Mouse (Mus musculus) embryonic facial prominence, embryonic 10.5 days (tissue): ENCODE results near the gene Nxn. TPM values are rescaled to one million over a fixed set of nuclear protein-coding genes. Genes with fewer than 3 reads are reported as not detected.
A peak's percentile ranks its signal among the peaks of the same experiment; 100 is the strongest.

Experiments
- DNase-seq: peaks from one replicate; pipeline ENCODE4 v3.0.0-alpha.2; 2017; ENCODE audit warnings: low spot score
- H3K27ac ChIP-seq: fragments of 300-500 bp; sonication (generic); replicated peaks from 2 replicates; pipeline ENCODE4 v1.5.1; 2016; ENCODE audit warnings: mild to moderate bottlenecking
- H3K27me3 ChIP-seq: fragments of 300-500 bp; sonication (generic); replicated peaks from 2 replicates; pipeline ENCODE4 v1.6.1; 2016; ENCODE audit warnings: low read depth, mild to moderate bottlenecking; ENCODE audit not compliant: poor library complexity, severe bottlenecking
- H3K36me3 ChIP-seq: fragments of 300-500 bp; sonication (generic); replicated peaks from 2 replicates; pipeline ENCODE4 v1.6.1; 2016; ENCODE audit warnings: mild to moderate bottlenecking, moderate library complexity
- H3K4me1 ChIP-seq: fragments of 300-500 bp; sonication (generic); 2 replicates; pipeline ENCODE4 v1.6.1; 2016
- H3K4me3 ChIP-seq: fragments of 300-500 bp; sonication (generic); 2 replicates; pipeline ENCODE4 v1.5.1; 2016; ENCODE audit warnings: mild to moderate bottlenecking, moderate library complexity
- H3K9me3 ChIP-seq: fragments of 300-500 bp; sonication (generic); 2 replicates; pipeline ENCODE4 v1.6.1; 2016; ENCODE audit warnings: mild to moderate bottlenecking
- WGBS: fragments of 180-500 bp; shearing (Covaris S2); methylation state at CpG from one replicate; pipeline ENCODE4 v1.1.7; 2016; 5-methylcytosine and 5-hydroxymethylcytosine counted together
- polyA plus RNA-seq: library from polyadenylated mRNA; unstranded; fragments of >200 nt; fragmentation: Nextera tagmentation; extraction: Ambion mirVana; gene quantifications from 2 replicates; pipeline ENCODE4 v1.2.1, GENCODE M21; 2016

Nxn gene
- polyA plus RNA-seq, 1 experiment from 2014 or later, result 42.0 TPM

GRCm38 (mm10) chr11:76258511-76258910 lies 140.4 kb downstream of the Nxn start:
- DNase-seq, result no peak
- Histone ChIP-seq H3K4me1 (peaks cover 93% of the 10 kb centered on the region), H3K27me3 (peaks cover 2% of the 10 kb centered on the region; the same call in 1 of the 2 replicates), H3K9me3 (no peaks in the 10 kb centered on the region), H3K4me3 (no peak overlapping the region), H3K27ac (no peak overlapping the region), H3K36me3 (peaks cover 36% of the 10 kb centered on the region)
- 82% methylated on average over 6 of the region's 6 CpGs for WGBS

DNA sequence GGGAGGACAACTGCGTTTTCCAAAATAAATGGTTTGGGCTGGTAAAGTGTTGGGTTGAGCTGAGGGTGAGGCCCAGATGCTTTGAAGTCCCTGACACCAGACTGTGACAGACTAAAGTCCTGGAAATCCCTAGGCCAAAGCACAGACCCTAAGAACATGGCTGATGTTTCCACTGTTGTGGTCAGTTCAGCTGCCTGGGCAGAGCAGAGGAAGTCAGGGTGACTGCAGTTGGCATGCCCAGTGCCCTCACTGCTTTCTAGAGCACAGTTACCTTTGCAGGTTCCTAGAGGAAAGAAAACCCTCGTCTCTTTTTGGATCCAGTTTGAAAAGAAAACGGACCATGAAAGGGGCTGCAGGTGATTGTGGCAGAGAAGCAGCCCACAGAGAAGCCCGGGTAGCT lies 141.6 kb downstream of the Nxn start:
- H3K4me1 ChIP-seq, result peaks cover 84% of the 10 kb centered on the region
- H3K36me3 ChIP-seq, result peaks cover 36% of the 10 kb centered on the region
- H3K27ac ChIP-seq, result 0 out of 2 replicates have a peak overlapping the region, but pooled peaks have one; percentile 8
- H3K27me3 ChIP-seq, result no peaks in the 10 kb centered on the region
- H3K9me3 ChIP-seq, result no peaks in the 10 kb centered on the region
- no peak overlapping the region for H3K4me3 ChIP-seq
- no peak for DNase-seq
- WGBS, result 78% methylated on average over 4 of the region's 4 CpGs

DNA sequence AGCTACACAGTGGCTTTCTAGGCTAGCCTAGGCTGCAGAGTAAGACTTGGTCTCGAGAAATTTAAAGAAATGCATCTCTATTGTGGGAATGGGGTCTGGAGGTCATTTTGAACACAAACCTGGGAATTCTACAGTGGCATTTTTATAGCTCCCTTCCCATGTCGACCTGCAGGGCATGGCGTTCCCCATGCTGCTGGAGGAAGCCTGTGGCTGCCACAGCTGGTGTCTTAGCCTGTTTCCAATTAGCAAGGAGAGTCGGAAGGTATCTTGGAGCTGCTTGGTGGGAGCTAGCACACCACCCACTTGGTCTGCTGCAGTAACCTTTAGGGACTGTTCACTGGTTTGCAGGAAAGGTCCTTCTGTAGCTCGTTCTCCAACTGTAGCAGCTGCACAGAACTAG lies 142.8 kb downstream of the Nxn start:
- H3K36me3 ChIP-seq, result peaks cover 35% of the 10 kb centered on the region
- H3K4me1 ChIP-seq, result peaks cover 72% of the 10 kb centered on the region
- H3K4me3 ChIP-seq, result no peak overlapping the region

GRCm38 (mm10) chr11:76255431-76256001 lies 143.4 kb downstream of the Nxn start:
- Histone ChIP-seq H3K36me3 (peaks cover 35% of the 10 kb centered on the region), H3K9me3 (no peaks in the 10 kb centered on the region), H3K27me3 (no peaks in the 10 kb centered on the region), H3K4me1 (peaks cover 66% of the 10 kb centered on the region), H3K4me3 (no peak overlapping the region), H3K27ac (peak overlapping the region; percentile 62)
- DNase-seq, result no peak
- 79% methylated on average over 4 of the region's 4 CpGs for WGBS

More for the DNA sequence above, 142.8 kb downstream of the Nxn start:
- 28% methylated on average over 5 of the region's 5 CpGs for WGBS
- peak; percentile 70 for DNase-seq
- peak overlapping the region; percentile 62 for H3K27ac ChIP-seq
- no peaks in the 10 kb centered on the region for H3K27me3 ChIP-seq
- H3K9me3 ChIP-seq, result no peaks in the 10 kb centered on the region

- Histone ChIP-seq H3K27me3 (no peaks in the 10 kb centered on the region), H3K9me3 (no peaks in the 10 kb centered on the region), H3K4me1 (peaks cover 50% of the 10 kb centered on the region), H3K27ac (0 out of 2 replicates have a peak overlapping the region, but pooled peaks have one; percentile 30), H3K4me3 (no peak overlapping the region), H3K36me3 (peaks cover 43% of the 10 kb centered on the region)
- DNase-seq, result no peak
- 79% methylated on average over 4 of the region's 4 CpGs for WGBS
Observed at GRCm38 (mm10) chr11:76253918-76254264, 145.0 kb downstream of the Nxn start.

DNA sequence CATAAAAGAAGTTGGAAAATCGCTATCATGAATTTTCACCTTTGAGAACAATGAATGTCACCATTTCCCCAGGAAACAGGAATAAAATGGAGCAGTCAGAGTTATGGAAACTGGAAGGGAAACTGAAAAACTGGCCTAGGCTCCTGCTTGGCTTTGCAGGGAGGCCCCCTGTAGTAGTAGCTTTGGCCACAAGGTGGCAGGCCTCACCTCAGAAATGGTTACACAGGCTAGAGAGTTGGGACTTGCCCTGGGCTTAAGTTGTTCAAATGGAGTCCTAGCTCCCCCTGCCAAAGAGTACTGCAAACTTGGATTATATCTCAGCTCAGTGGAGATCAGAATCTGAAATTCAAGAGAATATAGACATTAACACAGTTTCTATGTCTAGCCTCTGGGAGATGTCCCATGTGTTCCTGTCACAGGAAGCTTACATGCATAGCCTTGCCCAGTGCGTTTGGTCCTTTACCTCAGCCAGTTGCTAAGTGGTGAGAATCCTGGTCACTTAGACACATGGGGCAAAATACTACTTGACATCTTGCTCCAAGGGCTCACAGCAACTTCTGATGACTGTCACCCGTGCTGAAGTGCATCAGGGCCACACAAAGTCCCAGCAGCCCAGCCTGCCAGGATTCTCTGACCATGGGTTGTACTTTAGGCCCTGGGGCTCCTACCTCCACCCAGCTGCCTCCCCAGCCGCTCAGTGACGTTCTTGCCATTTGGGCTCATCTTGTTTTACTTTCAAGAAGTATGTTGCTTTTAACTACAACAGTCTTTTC lies 145.6 kb downstream of the Nxn start:
- Histone ChIP-seq H3K27me3 (no peaks in the 10 kb centered on the region), H3K36me3 (peaks cover 45% of the 10 kb centered on the region), H3K4me1 (peaks cover 45% of the 10 kb centered on the region), H3K9me3 (no peaks in the 10 kb centered on the region), H3K27ac (peak overlapping the region; percentile 19; the same call in 1 of the 2 replicates), H3K4me3 (0 out of 2 replicates have a peak overlapping the region, but pooled peaks have one; percentile 5)
- DNase-seq, result peak; percentile 87
- WGBS, result 55% methylated on average over 5 of the region's 5 CpGs

GRCm38 (mm10) chr11:76252036-76252435 lies 146.9 kb downstream of the Nxn start:
- Histone ChIP-seq H3K4me1 (peaks cover 34% of the 10 kb centered on the region), H3K9me3 (no peaks in the 10 kb centered on the region), H3K27ac (no peak overlapping the region), H3K36me3 (peaks cover 46% of the 10 kb centered on the region), H3K27me3 (no peaks in the 10 kb centered on the region), H3K4me3 (no peak overlapping the region)
- 67% methylated on average over 3 of the region's 3 CpGs for WGBS
- no peak for DNase-seq

DNA sequence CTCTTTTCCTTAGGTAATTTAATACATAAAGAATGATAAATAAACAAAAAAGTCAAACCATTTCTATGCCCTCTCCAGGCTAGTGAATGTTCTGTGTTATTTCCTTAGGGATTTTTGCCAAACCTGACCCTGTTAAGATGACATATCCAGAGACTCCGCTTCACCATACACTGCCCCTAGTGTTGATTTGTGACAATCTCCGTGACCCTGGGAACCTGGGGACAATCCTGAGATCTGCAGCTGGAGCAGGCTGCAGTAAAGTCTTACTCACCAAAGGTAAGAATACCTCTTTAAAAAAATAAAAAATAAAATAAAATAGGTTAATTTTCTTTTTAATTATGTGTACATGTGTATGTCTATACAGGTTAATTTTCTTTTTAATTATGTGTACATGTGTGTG lies 151.7 kb downstream of the Nxn start:
- H3K27me3 ChIP-seq, result no peaks in the 10 kb centered on the region
- 46% methylated on average over 2 of the region's 2 CpGs for WGBS
- H3K36me3 ChIP-seq, result peaks cover 50% of the 10 kb centered on the region
- DNase-seq, result no peak
- peaks cover 24% of the 10 kb centered on the region for H3K4me1 ChIP-seq
- H3K27ac ChIP-seq, result no peak overlapping the region
- no peaks in the 10 kb centered on the region for H3K9me3 ChIP-seq
- no peak overlapping the region for H3K4me3 ChIP-seq

GRCm38 (mm10) chr11:76246439-76246838 lies 152.5 kb downstream of the Nxn start:
- Histone ChIP-seq H3K27me3 (no peaks in the 10 kb centered on the region), H3K4me3 (no peak overlapping the region), H3K9me3 (no peaks in the 10 kb centered on the region), H3K4me1 (peaks cover 29% of the 10 kb centered on the region), H3K27ac (no peak overlapping the region), H3K36me3 (peaks cover 47% of the 10 kb centered on the region)
- no peak for DNase-seq

GRCm38 (mm10) chr11:76243811-76244546 lies 155.0 kb downstream of the Nxn start:
- WGBS, result 3% methylated on average over 34 of the region's 34 CpGs
- peak overlapping the region; percentile 92 for H3K27ac ChIP-seq

DNA sequence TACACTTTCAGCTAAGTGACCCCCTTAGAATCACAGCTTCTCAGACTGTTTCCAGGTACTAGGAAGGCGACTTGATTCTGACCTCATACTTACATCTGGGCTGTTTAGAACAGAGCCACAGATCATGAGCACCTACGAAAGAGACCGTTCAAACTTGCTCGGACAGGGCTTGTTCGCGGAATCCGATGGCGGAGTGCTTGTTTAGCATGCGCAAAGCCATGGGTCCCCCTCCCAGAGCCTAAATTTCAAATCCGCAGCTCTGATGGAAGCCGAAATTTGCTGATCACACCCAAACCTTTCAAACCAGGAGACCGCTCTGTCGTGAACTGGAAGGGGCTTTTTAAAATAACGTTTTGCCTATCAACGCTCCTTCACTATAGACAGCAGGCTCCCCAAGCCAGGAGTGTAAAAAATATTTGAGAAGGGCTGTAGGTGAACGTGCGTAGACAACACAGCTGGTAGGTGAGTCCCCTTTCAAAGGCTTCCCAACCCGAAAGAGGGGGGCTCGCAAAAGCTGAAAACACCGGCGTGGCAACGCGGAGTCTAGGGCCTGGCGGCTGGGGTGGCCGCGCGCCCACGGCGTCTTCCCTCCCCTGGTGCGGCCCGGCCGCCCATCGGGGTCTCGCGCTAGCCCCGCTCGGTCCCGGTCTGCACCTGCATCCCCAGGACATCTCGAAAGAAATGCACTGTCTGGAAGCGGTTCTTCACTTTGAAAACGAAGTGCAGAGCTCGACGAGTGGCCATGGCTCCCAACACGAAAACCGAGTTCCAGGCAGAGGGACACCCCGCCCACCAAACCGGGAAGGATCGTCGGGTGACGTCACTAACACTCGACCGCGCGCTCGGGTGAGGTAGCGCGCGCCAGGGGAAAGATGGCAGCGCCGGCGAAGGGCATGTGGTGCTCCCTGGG lies 155.8 kb downstream of the Nxn start, which contains the start of the genes Mrm3 and Glod4:
Gene Mrm3, plus strand, starts transcription at position 815 of the 910 bp plus-strand sequence.
Gene Glod4, minus strand, starts transcription at position 825 of the 910 bp plus-strand sequence.
- H3K4me1 ChIP-seq, result peaks cover 29% of the 10 kb centered on the region
- H3K36me3 ChIP-seq, result peaks cover 44% of the 10 kb centered on the region
- H3K27me3 ChIP-seq, result no peaks in the 10 kb centered on the region
- peak; percentile 95 for DNase-seq
- H3K27ac ChIP-seq, result peak within 1 kb of the TSS; percentile 92
- peak within 1 kb of the TSS; percentile 94 for H3K4me3 ChIP-seq
- H3K9me3 ChIP-seq, result no peaks in the 10 kb centered on the region
- WGBS, result under 1% methylated on average over 61 of the region's 61 CpGs

More at GRCm38 (mm10) chr11:76243811-76244546, 155.0 kb downstream of the Nxn start:
- Histone ChIP-seq H3K9me3 (no peaks in the 10 kb centered on the region), H3K4me3 (peak overlapping the region; percentile 94), H3K4me1 (peaks cover 29% of the 10 kb centered on the region), H3K36me3 (peaks cover 44% of the 10 kb centered on the region), H3K27me3 (no peaks in the 10 kb centered on the region)
- no peak for DNase-seq

DNA sequence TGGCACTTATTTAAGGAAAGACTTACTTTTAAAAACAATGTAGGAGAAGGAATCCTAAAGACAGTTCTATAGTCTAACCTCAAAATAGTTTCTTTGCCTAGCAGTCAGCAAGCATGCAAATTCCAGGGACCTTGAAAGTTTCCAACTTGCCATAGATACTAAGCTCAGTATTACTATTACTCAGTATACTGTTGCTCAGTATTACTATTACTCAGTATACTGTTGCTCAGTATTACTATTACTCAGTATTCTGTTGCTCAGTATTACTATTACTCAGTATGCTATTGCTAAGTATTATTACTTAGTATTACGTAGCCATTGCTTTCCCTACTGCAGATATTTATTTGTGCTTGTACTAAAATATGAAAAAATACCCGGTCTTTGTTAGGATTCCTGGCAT lies 159.2 kb downstream of the Nxn start:
- H3K9me3 ChIP-seq, result no peaks in the 10 kb centered on the region
- no peak overlapping the region for H3K27ac ChIP-seq
- H3K36me3 ChIP-seq, result peaks cover 57% of the 10 kb centered on the region
- peaks cover 23% of the 10 kb centered on the region for H3K4me1 ChIP-seq
- 98% methylated on average over 2 of the region's 2 CpGs for WGBS
- H3K4me3 ChIP-seq, result no peak overlapping the region
- no peaks in the 10 kb centered on the region for H3K27me3 ChIP-seq
- DNase-seq, result no peak
